Mouse (Mus musculus) fibroblast of lung, adult 2 months (primary cell): ENCODE measurements around the gene Jun.

Source experiments
- DNase-seq: peaks from one replicate; pipeline ENCODE4 v3.0.0-alpha.2; 2011; ENCODE audit warnings: low read depth

Gene Jun

GRCm38 (mm10) chr4:95052025-95052899 lies at the start of gene Jun:
TSS of gene Jun (minus strand) at chr4:95052222.
- peak; percentile 99 for DNase-seq

DNA sequence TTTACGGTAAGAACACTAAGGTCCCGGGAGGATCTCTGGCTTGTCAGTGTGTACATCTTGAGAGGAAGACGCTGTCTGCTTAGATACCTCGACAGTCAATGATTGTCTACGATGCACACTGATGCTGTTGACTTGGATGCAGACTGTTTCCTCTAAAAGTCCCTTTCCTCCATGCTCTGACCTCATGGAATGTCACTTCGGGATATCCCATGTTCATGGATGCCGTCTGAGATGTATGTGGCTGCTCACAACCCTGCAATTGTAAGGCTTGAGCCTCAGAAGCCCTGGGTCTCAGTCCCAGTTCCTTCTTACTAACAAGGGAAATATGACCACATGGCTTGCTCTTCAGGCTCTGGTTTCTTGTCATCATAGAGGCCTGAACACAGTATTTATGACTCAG lies 49.7 kb upstream of the Jun start:
- DNase-seq: no peak

- no peak for DNase-seq
These were observed 48.7 kb upstream of the Jun start for GRCm38 (mm10) chr4:95100694-95101093.

- no peak for DNase-seq
These were observed 47.4 kb upstream of the Jun start for GRCm38 (mm10) chr4:95099373-95099772.

- no peak for DNase-seq
These were observed 46.7 kb upstream of the Jun start for GRCm38 (mm10) chr4:95098722-95099097.

DNA sequence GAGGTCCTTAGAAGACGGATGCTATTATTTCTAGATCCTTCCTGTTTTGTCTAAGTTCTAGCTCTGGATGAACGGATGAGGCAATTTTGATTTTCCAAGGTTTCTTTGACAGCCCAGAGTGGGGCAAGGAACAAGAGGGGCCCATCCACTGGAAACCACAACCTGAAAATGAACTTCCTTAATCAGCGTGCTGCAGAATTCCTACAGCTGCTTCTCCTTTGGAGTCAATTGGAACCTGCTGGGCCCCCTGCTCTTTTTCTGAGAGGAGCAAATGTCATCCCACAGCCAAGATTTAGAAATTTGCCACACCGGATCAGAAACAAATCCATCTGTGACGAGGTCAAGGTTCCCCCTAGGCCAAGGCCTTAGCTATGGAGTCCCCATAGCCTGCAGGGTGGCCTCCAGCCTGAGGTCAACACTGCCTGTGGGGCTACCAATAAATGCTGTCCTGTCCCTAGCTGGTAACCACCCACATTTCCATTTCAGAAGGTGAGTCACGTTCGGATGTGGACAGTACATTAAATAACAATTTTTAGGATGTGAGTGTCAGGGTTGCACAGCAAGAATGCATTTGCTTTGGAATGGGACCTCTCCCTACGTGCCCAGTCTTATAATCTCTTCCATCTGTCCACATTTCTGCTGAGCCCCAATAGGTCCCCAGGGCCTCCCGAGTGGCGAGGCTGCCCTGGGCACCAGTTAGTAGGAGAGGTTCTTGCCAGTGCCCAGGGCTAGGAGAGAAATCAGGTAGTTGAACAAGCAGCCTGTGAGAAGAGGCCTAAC lies 46.1 kb upstream of the Jun start:
- no peak for DNase-seq

DNA sequence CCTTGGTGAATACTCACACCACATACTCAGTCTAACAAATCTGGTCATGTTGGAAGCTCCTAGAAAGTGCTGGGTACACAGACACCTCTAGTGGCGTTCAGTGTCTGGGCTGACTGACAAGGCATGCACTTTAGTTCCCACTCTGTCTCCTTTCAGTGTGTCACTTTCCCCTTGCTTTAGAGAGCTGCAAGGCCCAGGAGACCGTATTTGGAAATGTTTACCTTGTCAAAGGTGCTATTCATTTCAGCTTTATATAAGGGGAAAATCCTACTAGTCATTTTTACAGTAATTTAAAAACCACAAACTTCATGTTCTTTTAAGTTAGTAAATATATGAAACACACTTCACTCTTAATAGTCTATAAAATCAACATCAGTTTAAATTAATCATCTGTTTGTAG lies 44.7 kb upstream of the Jun start:
- DNase-seq: no peak

DNA sequence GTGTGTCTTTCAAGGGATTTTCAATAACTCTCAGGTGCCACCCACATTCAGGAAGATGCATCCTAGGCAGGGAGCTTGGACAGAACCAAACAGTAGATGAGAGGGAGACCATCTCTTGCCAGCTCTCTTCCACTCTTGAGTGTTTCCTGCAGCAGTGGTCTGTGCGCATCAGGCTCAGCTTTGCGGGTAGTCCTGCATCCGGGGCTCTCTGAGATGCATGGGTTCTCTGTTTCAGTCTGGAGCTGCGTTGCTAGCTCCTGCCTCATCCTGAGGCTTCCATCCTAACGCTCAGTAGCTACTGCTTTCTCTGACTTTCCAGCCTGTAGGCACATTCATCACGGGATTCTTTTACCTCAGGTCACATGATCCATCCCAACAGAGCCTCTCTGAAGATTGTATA lies 43.9 kb upstream of the Jun start:
- DNase-seq: no peak

DNA sequence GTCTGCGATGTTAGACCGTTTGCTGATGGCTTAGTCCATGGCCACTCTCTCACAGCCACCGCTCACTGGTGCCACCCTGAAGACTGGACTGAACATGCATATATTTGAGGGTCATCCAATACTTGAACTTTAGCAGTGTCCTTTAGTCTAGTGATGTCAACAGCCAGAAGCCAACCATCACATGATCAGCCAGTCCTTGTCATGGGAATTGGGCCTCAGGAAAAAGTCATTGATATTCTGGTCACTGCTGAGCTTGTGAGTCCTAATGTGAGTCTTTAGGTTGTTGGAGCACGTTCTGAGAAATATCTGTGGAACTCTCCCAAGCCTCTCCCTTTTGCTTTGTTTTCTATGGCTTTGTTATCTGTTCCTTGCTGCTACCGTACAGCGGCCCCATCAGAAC lies 43.3 kb upstream of the Jun start:
- no peak for DNase-seq

- no peak for DNase-seq
These were observed 42.7 kb upstream of the Jun start for GRCm38 (mm10) chr4:95094700-95095113.

- no peak for DNase-seq
These were observed 41.6 kb upstream of the Jun start for GRCm38 (mm10) chr4:95093615-95094014.

DNA sequence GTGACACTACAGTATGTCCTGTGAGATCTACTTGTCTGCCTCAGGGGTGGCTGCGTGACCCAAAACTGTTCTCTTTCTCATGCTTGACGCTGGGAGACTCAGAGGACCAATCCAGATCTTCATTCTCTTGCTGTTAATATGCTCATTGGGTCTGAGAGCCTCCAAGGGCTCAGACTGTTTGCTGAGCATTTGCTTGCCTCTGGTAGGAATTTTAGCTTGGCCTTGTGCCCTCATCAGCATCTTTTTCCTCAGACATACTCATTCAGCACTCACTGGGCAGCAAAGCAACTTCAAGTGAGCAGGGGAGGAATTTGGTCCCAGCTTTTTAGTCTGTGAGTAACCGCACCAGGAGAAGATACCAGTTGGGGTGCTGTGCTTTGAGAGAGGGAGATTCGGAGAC lies 40.5 kb upstream of the Jun start:
- DNase-seq: no peak

DNA sequence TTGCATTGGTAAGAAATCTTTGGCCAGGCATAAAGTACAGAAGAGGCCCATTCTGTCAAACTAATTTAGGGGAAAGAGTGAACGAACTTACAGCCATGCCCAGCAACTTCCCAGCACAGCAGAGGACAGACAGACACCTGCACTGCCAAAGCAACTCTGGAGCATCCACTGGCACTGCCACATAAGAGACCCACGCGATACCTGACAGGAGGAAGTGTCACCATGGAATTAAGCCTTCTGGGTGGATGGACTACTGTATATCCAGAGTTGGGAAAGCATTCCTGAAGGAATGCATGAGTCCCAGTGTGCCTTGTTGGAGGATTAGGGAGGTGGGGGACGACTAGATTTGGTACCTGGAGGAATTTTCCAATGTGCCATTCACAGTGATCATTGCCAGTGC lies 39.5 kb upstream of the Jun start:
- DNase-seq: no peak

DNA sequence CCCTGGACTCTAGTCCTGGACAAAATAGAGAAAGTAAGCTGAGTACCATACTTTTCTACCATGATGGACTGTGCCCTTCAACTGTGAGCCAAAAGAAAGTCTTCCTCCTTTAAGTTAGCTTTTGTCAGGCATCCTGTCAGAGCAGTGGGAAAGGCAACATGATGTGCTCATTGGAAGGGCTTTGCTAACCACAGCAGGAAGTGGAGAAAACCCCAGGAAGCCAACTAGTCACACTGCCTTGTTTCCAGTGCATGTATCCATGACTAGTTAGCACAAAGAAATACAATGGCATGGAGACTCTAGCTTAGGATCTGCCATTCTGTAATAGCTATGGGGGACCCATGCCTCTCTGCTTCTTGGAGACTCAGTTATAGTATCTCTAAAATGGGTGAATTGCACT lies 37.9 kb upstream of the Jun start:
- no peak for DNase-seq

- no peak for DNase-seq
These were observed 37.0 kb upstream of the Jun start for GRCm38 (mm10) chr4:95089053-95089452.

DNA sequence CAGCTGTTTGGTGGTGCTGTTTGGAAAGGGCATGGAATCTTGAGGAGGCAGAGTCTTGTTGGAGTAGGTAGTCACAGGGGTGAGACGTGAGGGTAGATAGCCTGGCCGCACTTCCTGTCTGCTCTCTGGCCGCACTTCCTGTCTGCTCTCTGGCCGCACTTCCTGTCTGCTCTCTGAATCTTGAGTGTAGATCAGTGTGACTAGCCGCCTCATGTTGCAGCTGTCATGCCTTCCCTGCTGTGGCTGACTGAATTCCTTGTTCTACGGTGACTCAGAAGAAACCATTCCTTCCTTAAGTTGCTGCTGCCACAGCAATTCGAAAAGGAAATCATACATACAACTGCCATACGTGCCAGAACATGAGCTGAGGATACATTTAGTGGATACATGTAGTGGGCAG lies 31.9 kb upstream of the Jun start:
- DNase-seq: no peak

GRCm38 (mm10) chr4:95083191-95083729 lies 31.2 kb upstream of the Jun start:
- DNase-seq: no peak

DNA sequence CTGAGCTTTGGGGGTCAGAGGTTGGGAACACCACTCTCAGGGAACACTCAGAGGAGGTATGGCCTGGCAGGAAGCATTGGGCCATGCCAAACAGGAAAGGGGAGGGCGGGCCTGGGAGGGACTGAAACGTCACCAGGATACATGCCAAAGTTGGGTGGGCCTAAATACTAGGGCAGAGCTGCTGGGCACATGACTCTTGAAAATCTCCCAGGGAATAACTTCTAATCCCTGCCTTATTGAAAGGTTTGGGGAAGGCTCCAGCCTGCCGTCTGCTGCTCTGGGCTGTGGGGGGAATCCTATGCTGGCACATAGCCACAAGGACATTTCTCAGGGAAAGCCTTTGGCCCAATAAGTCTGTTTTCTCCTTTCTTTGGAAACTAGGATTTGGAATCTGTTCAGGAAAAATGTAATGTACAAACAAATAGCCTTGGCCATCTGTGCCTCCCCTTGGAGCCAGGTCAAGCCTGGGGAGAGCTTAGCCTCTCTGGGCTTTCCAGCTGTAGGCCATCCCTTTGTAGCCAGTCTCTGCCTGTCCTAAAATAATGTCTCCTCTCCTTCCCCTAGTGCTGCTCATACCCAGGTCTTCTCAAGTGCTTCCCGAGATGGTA lies 30.6 kb upstream of the Jun start:
- DNase-seq: peak; percentile 81

GRCm38 (mm10) chr4:95081632-95082031 lies 29.6 kb upstream of the Jun start:
- peak; percentile 47 for DNase-seq

GRCm38 (mm10) chr4:95078625-95079024 lies 26.6 kb upstream of the Jun start:
- DNase-seq: no peak

DNA sequence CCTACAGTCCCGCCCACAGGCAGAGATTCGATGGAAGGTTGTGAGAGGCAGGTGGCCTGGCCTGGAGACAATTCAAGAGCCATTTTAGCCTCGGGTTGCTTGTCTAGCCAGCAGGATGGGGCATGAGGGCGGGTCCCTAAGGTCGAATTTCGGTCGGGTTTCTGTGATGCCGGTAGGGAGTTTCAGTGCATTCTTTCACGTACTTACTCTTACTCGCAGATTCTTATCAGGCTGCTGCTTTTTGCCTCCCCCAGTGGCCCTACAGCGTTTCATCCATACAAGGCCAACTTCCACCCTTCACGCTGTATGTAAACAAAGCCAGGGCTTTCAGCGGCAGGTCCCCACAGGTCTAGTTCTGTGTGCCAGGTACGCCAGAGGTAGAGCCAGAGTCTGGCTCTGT lies 24.3 kb upstream of the Jun start:
- no peak for DNase-seq

DNA sequence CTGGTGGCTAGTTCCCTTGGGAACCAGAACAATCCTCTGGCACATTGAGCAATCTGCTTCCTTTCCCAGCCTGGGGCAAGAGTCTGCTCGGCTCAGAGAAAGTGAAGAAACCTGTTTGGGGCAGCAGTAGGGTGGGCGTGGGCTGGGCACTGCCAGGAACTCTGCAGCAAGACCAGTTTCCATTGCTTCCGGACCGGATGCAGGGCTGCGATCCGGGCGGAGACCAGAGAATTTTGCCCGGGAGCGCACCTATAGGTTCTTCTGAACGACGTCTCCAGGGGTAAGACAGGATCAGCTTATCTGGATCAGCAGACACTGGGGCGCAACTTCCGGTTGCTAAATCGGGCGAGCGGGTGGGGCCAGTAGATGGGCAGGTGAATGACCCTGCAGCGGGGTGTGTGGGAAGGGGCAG lies 23.6 kb upstream of the Jun start:
- DNase-seq: no peak

- DNase-seq: no peak
These were observed 22.3 kb upstream of the Jun start for GRCm38 (mm10) chr4:95074319-95074718.
